Mouse (Mus musculus): Measurements from ENCODE around the gene Upk1b.

DNA sequence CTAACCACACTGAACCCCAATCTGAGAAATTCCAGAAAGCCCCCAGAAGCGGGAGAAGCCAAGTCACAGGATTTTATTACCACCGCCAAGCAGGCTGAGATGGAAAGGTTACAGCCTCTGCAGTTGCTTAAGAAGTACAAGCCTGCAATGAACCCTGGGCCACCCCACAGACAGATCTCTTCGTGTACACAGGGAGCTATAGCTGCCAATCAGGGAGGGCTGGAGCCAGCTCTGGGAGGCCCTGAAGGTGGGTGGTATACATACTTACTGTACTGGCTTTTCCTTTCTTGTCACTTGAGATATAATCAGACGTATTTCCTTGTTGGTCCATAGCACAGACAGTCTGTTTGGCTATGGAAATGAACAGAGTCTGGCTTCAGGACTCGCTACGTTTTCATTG is 49.3 kb downstream of the Upk1b start:
- TF ChIP-seq CTCF (IDR thresholded peaks at IDR 0.05; ENCODE audit: low read depth, low read length): no peak
- TF ChIP-seq POLR2A (IDR thresholded peaks at IDR 0.05; ENCODE audit: borderline replicate concordance, low read depth, low read length): no peak
